Mouse (Mus musculus): ENCODE measurements around the gene C1qtnf6. TPM values are rescaled to one million over a fixed set of nuclear protein-coding genes. Genes with fewer than 3 reads are reported as not detected.

C1qtnf6 gene
- total and polyA plus RNA-seq, 3 experiments, result 0.15 to 1.3 TPM; not detected in 1

DNA sequence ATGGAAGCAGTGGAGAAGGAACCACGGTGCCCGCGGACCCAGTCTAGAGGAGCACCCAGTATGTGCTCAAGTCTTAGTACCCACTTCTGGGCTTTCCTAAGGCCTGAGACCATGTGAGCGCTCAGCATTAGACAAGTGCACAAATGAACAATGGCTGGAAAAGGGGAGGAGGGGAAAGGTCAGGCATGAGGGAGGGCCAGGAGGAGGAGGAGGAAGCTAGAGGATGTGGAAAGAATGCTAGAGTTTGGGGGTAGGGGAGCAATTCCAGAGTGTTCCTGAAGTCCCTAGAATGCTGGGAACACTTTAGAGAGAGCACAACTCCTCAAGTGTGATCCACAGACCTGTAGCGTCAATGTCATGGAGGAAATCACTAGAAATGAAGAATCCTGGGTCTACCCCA, 7.1 kb downstream of the C1qtnf6 start:
- no peak overlapping the region for H3K9ac ChIP-seq (ENCODE audit: control insufficient read depth, low read depth, low read length, poor library complexity, severe bottlenecking)
- H3K9me3 ChIP-seq (replicated peaks; ENCODE audit: insufficient read depth, low read length), result no peaks in the 10 kb centered on the region
- no peak overlapping the region for H3K4me3 ChIP-seq (ENCODE audit: control insufficient read depth in 1 of 2, insufficient read depth in 1 of 2, low read depth in 2 of 2, low read length in 2 of 2)
- H3K36me3 ChIP-seq (ENCODE audit: control insufficient read depth in 1 of 2, insufficient read depth in 2 of 2, low read length in 2 of 2), result no peaks in the 10 kb centered on the region; a peak in 1 of 4 replicates
- no peaks in the 10 kb centered on the region; a peak in 1 of 4 replicates for H3K27me3 ChIP-seq (ENCODE audit: control insufficient read depth in 1 of 2, insufficient read depth in 2 of 2, low read length in 2 of 2)
- peaks cover 0 to 5% of the 10 kb centered on the region in 2 experiments; a peak in 2 of 4 replicates for H3K4me1 ChIP-seq (ENCODE audit: control insufficient read depth in 1 of 2, insufficient read depth in 2 of 2, low read length in 2 of 2)
- no peaks in the 10 kb centered on the region for H3K79me2 ChIP-seq (ENCODE audit: control insufficient read depth, insufficient read depth, low read length, poor library complexity)
- no peak for DNase-seq (ENCODE audit: low read depth, low spot score)
- no peak for TF ChIP-seq RAD21 (IDR thresholded peaks at IDR 0.05; ENCODE audit: low read depth, low read length)
- TF ChIP-seq UBTF (IDR thresholded peaks at IDR 0.05; ENCODE audit: borderline replicate concordance, insufficient read depth, low read depth, low read length), result no peak
- TF ChIP-seq NRF1 (IDR thresholded peaks at IDR 0.05; ENCODE audit: insufficient read depth, low read depth, low read length, poor library complexity, severe bottlenecking), result no peak
- no peak overlapping the region for H3K27ac ChIP-seq (ENCODE audit: control insufficient read depth, low read depth, low read length)

DNA sequence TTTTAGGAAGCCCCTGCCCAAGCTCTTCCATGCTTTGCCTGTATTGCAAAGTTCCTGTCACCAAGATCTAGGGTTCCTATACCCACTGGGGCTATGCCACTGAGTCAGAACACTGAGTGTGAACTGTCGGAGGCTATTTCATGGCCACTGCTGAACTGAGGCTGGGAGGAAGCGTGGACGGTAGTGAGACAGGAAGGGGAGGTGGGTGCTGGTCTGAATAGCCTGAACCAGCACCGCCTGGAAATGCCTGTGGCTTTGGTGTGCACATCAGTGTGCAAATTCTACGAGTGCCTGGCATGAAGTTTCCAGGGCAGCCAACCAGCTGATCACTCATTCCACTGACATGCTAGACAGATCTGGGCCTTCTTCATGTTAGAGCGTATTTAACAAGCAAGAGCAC, 9.3 kb downstream of the C1qtnf6 start:
- Histone ChIP-seq H3K36me3 (ENCODE audit: control insufficient read depth in 1 of 2, insufficient read depth in 2 of 2, low read length in 2 of 2) (no peaks in the 10 kb centered on the region), H3K9ac (ENCODE audit: control insufficient read depth, low read depth, low read length, poor library complexity, severe bottlenecking) (no peak overlapping the region), H3K4me1 (ENCODE audit: control insufficient read depth in 1 of 2, insufficient read depth in 2 of 2, low read length in 2 of 2) (peaks cover 0 to 5% of the 10 kb centered on the region in 2 experiments; a peak in 2 of 4 replicates), H3K79me2 (ENCODE audit: control insufficient read depth, insufficient read depth, low read length, poor library complexity) (no peaks in the 10 kb centered on the region), H3K27ac (ENCODE audit: control insufficient read depth, low read depth, low read length) (no peak overlapping the region), H3K4me3 (ENCODE audit: control insufficient read depth in 1 of 2, insufficient read depth in 1 of 2, low read depth in 2 of 2, low read length in 2 of 2) (no peak overlapping the region), H3K27me3 (ENCODE audit: control insufficient read depth in 1 of 2, insufficient read depth in 2 of 2, low read length in 2 of 2) (no peaks in the 10 kb centered on the region; a peak in 1 of 4 replicates), H3K9me3 (replicated peaks; ENCODE audit: insufficient read depth, low read length) (no peaks in the 10 kb centered on the region)
- DNase-seq (ENCODE audit: low read depth, low spot score), result no peak
- TF ChIP-seq BHLHE40 (IDR thresholded peaks at IDR 0.05; ENCODE audit: borderline replicate concordance, low read depth, low read length), result no peak
- TF ChIP-seq ZNF384 (IDR thresholded peaks at IDR 0.05; ENCODE audit: low read depth, low read length), result no peak
- no peak for TF ChIP-seq ELF1 (IDR thresholded peaks at IDR 0.05; ENCODE audit: low read depth, low read length)
- no peak for TF ChIP-seq KAT2A (conservative IDR thresholded peaks at IDR 0.05; ENCODE audit: low read depth, low read length)
- no peak for TF ChIP-seq POLR2A (IDR thresholded peaks at IDR 0.05; ENCODE audit: control insufficient read depth in 1 of 2, insufficient read depth in 1 of 2, low read depth in 1 of 2, low read length in 2 of 2, poor library complexity in 1 of 2)
- no peak for TF ChIP-seq MAX (IDR thresholded peaks at IDR 0.05; ENCODE audit: low read length)
- no peak for TF ChIP-seq TCF12 (IDR thresholded peaks at IDR 0.05; ENCODE audit: low read depth, low read length)
- TF ChIP-seq MEF2A (IDR thresholded peaks at IDR 0.05; ENCODE audit: extremely low read depth, insufficient replicate concordance, low read depth, low read length, poor library complexity, severe bottlenecking), result no peak
- TF ChIP-seq NELFE (IDR thresholded peaks at IDR 0.05; ENCODE audit: low read depth, low read length), result no peak
- no peak for TF ChIP-seq ZC3H11A (IDR thresholded peaks at IDR 0.05; ENCODE audit: low read depth, low read length)
- TF ChIP-seq SIN3A (IDR thresholded peaks at IDR 0.05; ENCODE audit: low read length), result no peak
- TF ChIP-seq CHD2 (IDR thresholded peaks at IDR 0.05; ENCODE audit: low read length), result no peak
- no peak for TF ChIP-seq ZMIZ1 (IDR thresholded peaks at IDR 0.05; ENCODE audit: low read depth, low read length)
- no peak for TF ChIP-seq RAD21 (IDR thresholded peaks at IDR 0.05; ENCODE audit: low read depth, low read length)
- no peak for TF ChIP-seq ZKSCAN1 (IDR thresholded peaks at IDR 0.05; ENCODE audit: low read depth, low read length)

Data from MEL (cell line).